Mouse (Mus musculus) testis, adult 2 months (tissue): ENCODE measurements around the gene Ngef. TPM values are rescaled to one million over a fixed set of nuclear protein-coding genes. Genes with fewer than 3 reads are reported as not detected.

Experiments
- H3K27ac ChIP-seq: fragments of 200-500 bp; 2 replicates; pipeline ENCODE4 v1.5.1; 2012; ENCODE audit warnings: low read depth, low read length; ENCODE audit not compliant: control insufficient read depth, insufficient read depth
- H3K27me3 ChIP-seq: fragments of 200-500 bp; 2 replicates; pipeline ENCODE4 v1.6.1; 2012; ENCODE audit warnings: mild to moderate bottlenecking, low read length, moderate library complexity; ENCODE audit not compliant: control insufficient read depth, insufficient read depth
- H3K36me3 ChIP-seq: fragments of 200-500 bp; 2 replicates; pipeline ENCODE4 v1.6.1; 2012; ENCODE audit warnings: mild to moderate bottlenecking, low read length; ENCODE audit not compliant: control insufficient read depth, insufficient read depth
- H3K4me1 ChIP-seq: fragments of 200-500 bp; 2 replicates; pipeline ENCODE4 v1.6.1; 2012; ENCODE audit warnings: low read length; ENCODE audit not compliant: control insufficient read depth, insufficient read depth
- H3K4me3 ChIP-seq: fragments of 200-500 bp; 2 replicates; pipeline ENCODE4 v1.5.1; 2012; ENCODE audit warnings: low read depth, mild to moderate bottlenecking, low read length, moderate library complexity, mixed read lengths; ENCODE audit not compliant: control insufficient read depth
- CTCF ChIP-seq: fragments of 200-500 bp; IDR thresholded peaks from 2 replicates; pipeline ENCODE4 v1.5.1; 2012; ENCODE audit warnings: low read depth, mild to moderate bottlenecking, inconsistent platforms, low read length, moderate library complexity; ENCODE audit not compliant: control insufficient read depth, insufficient read depth, insufficient replicate concordance
- POLR2A ChIP-seq: fragments of 200-500 bp; IDR thresholded peaks from 2 replicates; pipeline ENCODE4 v1.6.1; 2012; ENCODE audit warnings: low read depth, mild to moderate bottlenecking, inconsistent platforms, low read length, moderate library complexity; ENCODE audit not compliant: control insufficient read depth
- polyA plus RNA-seq: library from polyadenylated mRNA; depleted of rRNA; stranded (reverse); fragments of >200 nt; gene quantifications from 2 replicates; pipeline ENCODE4 v1.2.3, GENCODE M21; 2012

Ngef gene
- polyA plus RNA-seq, 1 experiment: 0.89 TPM

DNA sequence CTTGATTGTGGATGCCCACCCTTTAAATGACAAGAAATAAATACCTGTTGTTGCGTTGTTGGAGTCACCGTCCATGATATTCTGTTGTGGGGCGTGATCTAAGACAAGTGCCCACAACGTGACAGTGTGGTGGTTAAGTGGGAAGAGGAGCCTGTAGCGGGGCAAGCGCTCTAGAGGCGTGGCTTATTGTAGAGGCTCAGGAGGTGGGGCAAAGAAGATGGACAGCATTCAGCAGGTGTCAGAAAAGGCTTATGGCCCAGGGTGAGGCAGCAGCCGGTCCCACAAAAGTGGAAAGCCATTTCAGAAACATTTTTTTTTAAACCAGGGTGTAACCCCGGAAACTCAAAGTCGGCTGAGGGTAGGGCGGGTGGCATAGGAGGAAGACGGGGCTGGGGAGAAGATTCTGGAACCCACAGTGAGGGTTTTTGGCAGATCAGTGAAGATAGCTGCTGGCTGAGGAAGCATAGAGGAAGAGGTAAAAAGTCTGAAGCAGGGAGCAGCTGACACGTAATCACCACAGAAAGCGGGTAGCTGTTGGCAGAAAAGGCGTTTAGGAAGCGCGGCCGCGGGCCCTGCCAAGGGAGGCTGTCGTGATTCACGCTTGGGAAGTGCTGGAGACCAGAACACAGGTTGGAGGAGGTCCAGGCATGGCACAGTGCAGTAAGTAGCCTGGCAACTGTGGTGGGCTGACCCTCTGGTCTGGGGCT is 33.9 kb upstream of the Ngef start:
- H3K27ac ChIP-seq: no peak overlapping the region
- H3K36me3 ChIP-seq: no peaks in the 10 kb centered on the region
- no peak overlapping the region for H3K4me3 ChIP-seq
- H3K27me3 ChIP-seq: no peaks in the 10 kb centered on the region
- H3K4me1 ChIP-seq: peaks cover 9% of the 10 kb centered on the region
- no peak for TF ChIP-seq CTCF
- no peak for TF ChIP-seq POLR2A

DNA sequence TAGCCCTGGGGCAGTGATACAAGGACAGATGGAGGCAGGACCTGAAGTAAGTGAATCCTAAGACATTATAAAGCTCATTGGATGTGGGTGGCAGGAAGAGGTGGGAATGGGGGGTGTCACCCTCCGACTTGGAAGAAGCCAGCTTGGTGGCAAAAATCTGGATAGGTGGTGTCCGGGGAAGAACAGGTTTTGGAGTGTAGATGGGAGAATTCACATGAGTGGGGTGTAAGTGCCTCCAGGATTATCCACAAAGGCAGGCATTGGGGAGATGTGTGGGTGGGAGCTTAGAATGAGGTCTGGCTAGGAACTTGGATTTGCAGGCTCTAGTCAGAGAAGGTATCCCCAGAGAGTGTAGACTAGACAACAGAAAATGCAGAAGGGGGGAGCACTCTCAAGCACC is 31.6 kb upstream of the Ngef start:
- Histone ChIP-seq H3K27ac (no peak overlapping the region), H3K4me3 (no peak overlapping the region), H3K27me3 (no peaks in the 10 kb centered on the region), H3K36me3 (no peaks in the 10 kb centered on the region), H3K4me1 (peaks cover 2% of the 10 kb centered on the region; the same call in 1 of the 2 replicates)
- TF ChIP-seq CTCF (no peak), POLR2A (no peak)

DNA sequence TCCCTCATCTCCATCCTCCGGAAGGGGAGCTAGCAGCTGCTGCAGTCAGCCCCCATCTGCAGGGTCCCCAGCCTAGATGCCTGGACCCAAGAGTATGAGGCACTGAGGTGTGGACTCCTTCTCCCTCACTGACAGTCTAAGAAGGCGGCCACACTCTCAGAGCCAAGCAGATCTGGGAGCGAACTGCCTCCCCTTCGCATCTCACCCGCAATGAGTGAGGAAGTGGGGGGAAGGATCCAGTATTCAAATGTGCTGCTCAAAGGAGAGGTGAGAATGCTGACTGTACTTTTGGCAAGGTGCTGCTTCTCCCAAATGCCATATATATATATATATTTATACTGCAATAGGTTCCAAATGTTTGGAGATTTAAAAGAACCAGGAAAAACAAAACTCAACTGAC is 29.7 kb upstream of the Ngef start:
- Histone ChIP-seq H3K4me1 (peaks cover 2% of the 10 kb centered on the region; the same call in 1 of the 2 replicates), H3K4me3 (no peak overlapping the region), H3K27ac (no peak overlapping the region), H3K27me3 (no peaks in the 10 kb centered on the region), H3K36me3 (no peaks in the 10 kb centered on the region)
- TF ChIP-seq POLR2A (no peak), CTCF (no peak)

DNA sequence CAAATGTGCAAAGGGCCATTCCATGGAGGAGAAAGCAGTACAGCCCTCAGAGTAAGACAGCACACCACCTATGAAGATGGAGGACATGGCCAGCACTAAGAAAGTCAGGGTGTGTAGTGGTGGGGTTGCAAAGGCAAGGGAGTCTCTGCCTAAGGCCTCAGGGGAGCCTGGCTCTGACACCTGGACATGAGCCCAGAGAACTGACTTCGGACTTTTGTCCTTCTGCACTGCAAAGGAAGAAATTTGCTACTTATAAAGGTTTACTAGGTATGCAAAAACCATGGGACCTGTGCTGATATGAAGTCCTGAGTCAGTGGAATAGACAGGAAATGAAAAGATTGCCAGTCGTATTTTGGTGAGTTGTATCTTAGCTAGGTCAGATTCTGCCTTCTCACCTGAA is 28.1 kb upstream of the Ngef start:
- Histone ChIP-seq H3K4me1 (no peaks in the 10 kb centered on the region), H3K27me3 (no peaks in the 10 kb centered on the region), H3K36me3 (no peaks in the 10 kb centered on the region), H3K4me3 (no peak overlapping the region), H3K27ac (no peak overlapping the region)
- no peak for TF ChIP-seq CTCF
- TF ChIP-seq POLR2A: no peak

DNA sequence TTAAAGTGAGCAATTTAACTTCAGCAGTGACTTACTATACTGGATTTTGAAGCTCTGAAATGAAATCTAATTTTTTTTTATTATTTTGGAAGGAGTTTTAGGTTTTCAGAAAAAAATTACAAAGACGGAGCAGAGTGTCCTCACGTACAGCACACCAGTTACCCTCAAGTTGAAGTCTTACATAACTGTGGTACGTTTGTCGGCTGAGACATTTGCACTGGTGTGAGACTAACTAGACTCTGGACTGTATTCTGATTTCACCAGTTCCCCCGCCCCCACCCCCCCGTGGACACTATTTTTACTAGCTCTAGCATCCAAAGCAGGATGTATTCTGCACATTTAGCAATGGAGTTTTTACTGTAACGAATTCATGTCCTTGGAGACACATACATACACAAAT is 26.9 kb upstream of the Ngef start:
- no peak overlapping the region for H3K27ac ChIP-seq

DNA sequence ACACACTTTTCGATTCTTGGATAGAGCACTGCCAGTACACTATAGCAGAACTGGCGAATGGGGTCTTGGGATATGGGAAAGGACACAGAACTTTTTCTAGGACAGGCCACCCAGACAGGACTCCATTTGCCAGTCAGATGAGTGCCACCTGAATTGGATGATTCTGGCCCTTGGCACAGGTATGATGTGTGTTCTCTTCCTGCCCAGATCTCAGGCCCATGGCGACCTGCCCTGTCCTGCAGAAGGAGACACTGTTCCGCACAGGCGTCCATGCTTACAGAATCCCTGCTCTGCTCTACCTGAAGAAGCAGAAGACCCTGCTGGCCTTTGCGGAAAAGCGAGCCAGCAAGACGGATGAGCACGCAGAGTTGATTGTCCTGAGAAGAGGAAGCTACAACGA is 21.0 kb upstream of the Ngef start:
- Histone ChIP-seq H3K27me3 (no peaks in the 10 kb centered on the region), H3K4me1 (no peaks in the 10 kb centered on the region), H3K36me3 (no peaks in the 10 kb centered on the region), H3K27ac (no peak overlapping the region), H3K4me3 (no peak overlapping the region)
- TF ChIP-seq CTCF (no peak), POLR2A (no peak)

More for the DNA sequence above, 26.9 kb upstream of the Ngef start:
- H3K27me3 ChIP-seq: no peaks in the 10 kb centered on the region
- TF ChIP-seq POLR2A: no peak
- no peak overlapping the region for H3K4me3 ChIP-seq
- H3K4me1 ChIP-seq: no peaks in the 10 kb centered on the region
- no peaks in the 10 kb centered on the region for H3K36me3 ChIP-seq

DNA sequence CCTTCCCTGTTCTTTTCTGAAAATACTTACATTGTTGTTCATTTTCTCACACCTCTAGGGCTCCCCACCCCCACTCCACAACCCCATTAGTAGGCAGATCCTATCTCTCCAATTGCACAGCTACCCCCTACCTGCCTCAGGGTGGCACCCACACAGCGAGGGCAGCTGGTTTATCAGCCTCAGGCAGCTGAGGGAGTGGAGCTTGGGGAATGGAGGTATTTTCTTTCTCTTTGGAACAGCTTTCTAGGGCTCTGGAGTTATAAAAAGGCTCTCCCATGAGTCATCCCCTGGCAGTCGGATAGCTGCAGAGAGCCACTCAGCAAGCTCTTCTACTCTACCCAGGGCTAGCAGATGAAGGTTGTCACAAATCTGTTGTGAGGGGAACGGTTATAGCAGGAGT is 20.6 kb upstream of the Ngef start:
- no peaks in the 10 kb centered on the region for H3K27me3 ChIP-seq
- H3K27ac ChIP-seq: no peak overlapping the region
- no peaks in the 10 kb centered on the region for H3K4me1 ChIP-seq
- TF ChIP-seq POLR2A (no peak), CTCF (no peak)
- no peaks in the 10 kb centered on the region for H3K36me3 ChIP-seq
- H3K4me3 ChIP-seq: no peak overlapping the region

DNA sequence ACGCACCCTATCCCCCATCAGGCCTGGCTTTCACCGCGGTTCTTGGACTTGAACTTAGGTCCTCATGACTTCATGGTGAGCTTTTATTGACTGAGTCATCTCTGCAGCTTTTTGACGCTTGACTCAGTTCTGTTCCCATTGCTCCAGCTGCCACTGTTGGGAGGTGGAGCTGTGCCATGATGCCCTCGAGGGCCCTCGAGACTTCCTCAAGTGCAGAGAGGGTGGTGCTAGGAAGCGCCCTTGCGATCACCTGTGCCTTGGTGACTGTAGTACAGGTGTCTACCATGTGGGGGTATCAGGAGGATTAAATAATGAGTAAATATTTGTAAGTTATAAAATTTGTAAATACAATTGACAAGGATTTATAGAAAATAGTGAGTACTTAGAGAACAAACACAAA is 16.3 kb upstream of the Ngef start:
- Histone ChIP-seq H3K27ac (no peak overlapping the region), H3K4me3 (no peak overlapping the region), H3K36me3 (no peaks in the 10 kb centered on the region), H3K4me1 (no peaks in the 10 kb centered on the region), H3K27me3 (no peaks in the 10 kb centered on the region)
- TF ChIP-seq CTCF (no peak), POLR2A (no peak)
